Mouse (Mus musculus): Measurements from ENCODE around the gene Fgfbp1. TPM values are rescaled to one million over a fixed set of nuclear protein-coding genes. Genes with fewer than 3 reads are reported as not detected.

Fgfbp1 gene
- total RNA-seq, 2 experiments from 2014 or later: 0.27 to 0.66 TPM

Other genes starting within 250 kb of the Fgfbp1 start
- gene Bst1, start 162.9 kb downstream of the Fgfbp1 start, total RNA-seq (2021): not detected
- 10 to 100 TPM; 92.2 to 98.8 TPM for gene Fbxl5, start 160.1 kb downstream of the Fgfbp1 start, total RNA-seq (2021)
- 1 to 10 TPM; 6.9 to 7.5 TPM for gene Cd38, start 113.2 kb downstream of the Fgfbp1 start, total RNA-seq (2021)
- gene Gm7879, start 68.6 kb downstream of the Fgfbp1 start, total RNA-seq (2021): 10 to 100 TPM; 10.7 to 11.8 TPM
- gene Prom1, start 120.3 kb upstream of the Fgfbp1 start, total RNA-seq (2021): 10 to 100 TPM; 19.1 to 20.8 TPM
- 10 to 100 TPM; 48.1 to 49.2 TPM for gene Tapt1, start 244.8 kb upstream of the Fgfbp1 start, total RNA-seq (2021)

Data from layer of hippocampus, postnatal 36 days (tissue).